Mouse (Mus musculus) stomach, embryonic 14.5 days (tissue): ENCODE data around the gene Dennd2a. TPM values are rescaled to one million over a fixed set of nuclear protein-coding genes. Genes with fewer than 3 reads are reported as not detected.

Experiments used
- ATAC-seq: fragments of 200-750 bp; cut with Nextera tagmentation; 2 replicates; pipeline ENCODE4 v1.8.0; 2017; ENCODE audit warnings: low read depth, moderate TSS enrichment; ENCODE audit not compliant: insufficient number of reproducible peaks, insufficient read depth, low FRiP score
- H3K27ac ChIP-seq: fragments of 300-500 bp; sonication (generic); 2 replicates; pipeline ENCODE4 v1.5.1; 2014; ENCODE audit warnings: mild to moderate bottlenecking, low read length, moderate library complexity, mixed read lengths
- H3K27me3 ChIP-seq: fragments of 300-500 bp; sonication (generic); 2 replicates; pipeline ENCODE4 v1.6.1; 2014; ENCODE audit warnings: low read length, control low read depth, mixed read lengths; ENCODE audit not compliant: control insufficient read depth, insufficient read depth
- H3K36me3 ChIP-seq: fragments of 300-500 bp; sonication (generic); 2 replicates; pipeline ENCODE4 v1.6.1; 2014; ENCODE audit warnings: mild to moderate bottlenecking, control low read depth, low read length, moderate library complexity, mixed read lengths; ENCODE audit not compliant: control insufficient read depth, insufficient read depth
- H3K4me1 ChIP-seq: fragments of 300-500 bp; sonication (generic); 2 replicates; pipeline ENCODE4 v1.6.1; 2014; ENCODE audit warnings: low read length, control low read depth, mixed read lengths; ENCODE audit not compliant: control insufficient read depth, insufficient read depth
- H3K4me2 ChIP-seq: fragments of 300-500 bp; sonication (generic); replicated peaks from 2 replicates; pipeline ENCODE4 v1.6.1; 2014; ENCODE audit warnings: low read depth, low read length, control low read depth
- H3K4me3 ChIP-seq: fragments of 300-500 bp; sonication (generic); 2 replicates; pipeline ENCODE4 v1.5.1; 2014; ENCODE audit warnings: low read depth, low read length, control low read depth
- H3K9ac ChIP-seq: fragments of 300-500 bp; sonication (generic); replicated peaks from 2 replicates; pipeline ENCODE4 v1.6.1; 2014; ENCODE audit warnings: low read depth, mild to moderate bottlenecking, control low read depth, low read length, moderate library complexity, mixed read lengths
- H3K9me3 ChIP-seq: fragments of 300-500 bp; sonication (generic); 2 replicates; pipeline ENCODE4 v1.6.1; 2016; ENCODE audit warnings: low read depth, low read length, control low read depth; ENCODE audit not compliant: control insufficient read depth
- WGBS: fragments of 180-500 bp; shearing (Covaris S2); extraction: QIAGEN DNeasy Blood & Tissue Kit; methylation state at CpG from one replicate; pipeline ENCODE4 v1.1.7; 2014; 5-methylcytosine and 5-hydroxymethylcytosine counted together
- polyA plus RNA-seq: library from polyadenylated mRNA; unstranded; fragments of >200 nt; fragmentation: Nextera tagmentation; extraction: Ambion mirVana; gene quantifications from 2 replicates; pipeline ENCODE4 v1.2.1, GENCODE M21; 2014

Dennd2a gene
- polyA plus RNA-seq, 1 experiment from 2014 or later, result 23.6 TPM

GRCm38 (mm10) chr6:39433174-39433573 lies 124.5 kb downstream of the Dennd2a start:
- no peak for ATAC-seq
- no peaks in the 10 kb centered on the region for H3K4me1 ChIP-seq
- no peaks in the 10 kb centered on the region for H3K36me3 ChIP-seq
- no peak overlapping the region for H3K27ac ChIP-seq
- no peaks in the 10 kb centered on the region for H3K27me3 ChIP-seq
- no peak overlapping the region for H3K9ac ChIP-seq
- no peak overlapping the region for H3K4me2 ChIP-seq
- WGBS, result 86% methylated on average over 4 of the region's 4 CpGs
- H3K4me3 ChIP-seq, result no peak overlapping the region
- H3K9me3 ChIP-seq, result no peaks in the 10 kb centered on the region

GRCm38 (mm10) chr6:39430722-39431121 lies 126.9 kb downstream of the Dennd2a start:
- Histone ChIP-seq H3K4me1 (no peaks in the 10 kb centered on the region), H3K4me3 (no peak overlapping the region), H3K9me3 (no peaks in the 10 kb centered on the region), H3K27ac (no peak overlapping the region), H3K4me2 (no peak overlapping the region), H3K27me3 (no peaks in the 10 kb centered on the region), H3K36me3 (no peaks in the 10 kb centered on the region), H3K9ac (no peak overlapping the region)
- ATAC-seq, result no peak
- 77% methylated on average over 11 of the region's 11 CpGs for WGBS

GRCm38 (mm10) chr6:39429007-39429788 lies 128.5 kb downstream of the Dennd2a start:
- Histone ChIP-seq H3K4me2 (no peak overlapping the region), H3K27ac (no peak overlapping the region), H3K9me3 (no peaks in the 10 kb centered on the region), H3K4me1 (no peaks in the 10 kb centered on the region), H3K36me3 (no peaks in the 10 kb centered on the region), H3K27me3 (no peaks in the 10 kb centered on the region), H3K4me3 (no peak overlapping the region), H3K9ac (no peak overlapping the region)
- no peak for ATAC-seq
- WGBS, result 69% methylated on average over 6 of the region's 6 CpGs

GRCm38 (mm10) chr6:39427276-39428003 lies 130.2 kb downstream of the Dennd2a start:
- 67% methylated on average over 4 of the region's 4 CpGs for WGBS
- Histone ChIP-seq H3K27me3 (no peaks in the 10 kb centered on the region), H3K9ac (no peak overlapping the region), H3K36me3 (no peaks in the 10 kb centered on the region), H3K4me3 (no peak overlapping the region), H3K27ac (no peak overlapping the region), H3K4me2 (no peak overlapping the region), H3K9me3 (no peaks in the 10 kb centered on the region), H3K4me1 (no peaks in the 10 kb centered on the region)
- no peak for ATAC-seq

GRCm38 (mm10) chr6:39426725-39427124 lies 130.9 kb downstream of the Dennd2a start:
- Histone ChIP-seq H3K36me3 (no peaks in the 10 kb centered on the region), H3K27me3 (no peaks in the 10 kb centered on the region), H3K9me3 (no peaks in the 10 kb centered on the region), H3K27ac (no peak overlapping the region), H3K9ac (no peak overlapping the region), H3K4me3 (no peak overlapping the region), H3K4me1 (no peaks in the 10 kb centered on the region), H3K4me2 (no peak overlapping the region)
- ATAC-seq, result no peak
- 83% methylated on average over 4 of the region's 4 CpGs for WGBS

GRCm38 (mm10) chr6:39425181-39425580 lies 132.5 kb downstream of the Dennd2a start:
- Histone ChIP-seq H3K4me3 (no peak overlapping the region), H3K4me1 (no peaks in the 10 kb centered on the region), H3K27ac (no peak overlapping the region), H3K9ac (no peak overlapping the region), H3K9me3 (no peaks in the 10 kb centered on the region), H3K36me3 (no peaks in the 10 kb centered on the region), H3K27me3 (no peaks in the 10 kb centered on the region), H3K4me2 (no peak overlapping the region)
- WGBS, result 82% methylated on average over 2 of the region's 2 CpGs
- ATAC-seq, result no peak

GRCm38 (mm10) chr6:39423686-39424085 lies 134.0 kb downstream of the Dennd2a start:
- no peak overlapping the region for H3K27ac ChIP-seq
- no peak overlapping the region for H3K9ac ChIP-seq
- no peaks in the 10 kb centered on the region for H3K27me3 ChIP-seq
- H3K4me2 ChIP-seq, result no peak overlapping the region
- H3K36me3 ChIP-seq, result no peaks in the 10 kb centered on the region
- WGBS, result 86% methylated on average over 7 of the region's 7 CpGs
- no peaks in the 10 kb centered on the region for H3K9me3 ChIP-seq
- no peak overlapping the region for H3K4me3 ChIP-seq
- H3K4me1 ChIP-seq, result 0 out of 2 replicates have a peak, but pooled peaks cover 3% of the 10 kb centered on the region
- ATAC-seq, result no peak

- ATAC-seq, result no peak
- Histone ChIP-seq H3K27ac (no peak overlapping the region), H3K9me3 (no peaks in the 10 kb centered on the region), H3K4me2 (no peak overlapping the region), H3K4me1 (0 out of 2 replicates have a peak, but pooled peaks cover 3% of the 10 kb centered on the region), H3K4me3 (no peak overlapping the region), H3K9ac (no peak overlapping the region), H3K27me3 (0 out of 2 replicates have a peak, but pooled peaks cover 2% of the 10 kb centered on the region), H3K36me3 (no peaks in the 10 kb centered on the region)
- 58% methylated on average over 6 of the region's 6 CpGs for WGBS
These were observed 134.5 kb downstream of the Dennd2a start for GRCm38 (mm10) chr6:39423130-39423551.
